Mouse (Mus musculus) neural tube, embryonic 10.5 days (tissue): ENCODE data around the gene Rbpjl.

Source experiments
- DNase-seq: peaks from one replicate; pipeline ENCODE4 v3.0.0-alpha.2; 2017; ENCODE audit warnings: low spot score; ENCODE audit errors: extremely low spot score

The Rbpjl gene

GRCm38 (mm10) chr2:164426952-164427351 is 24.0 kb downstream of the Rbpjl start:
- no peak for DNase-seq

GRCm38 (mm10) chr2:164428451-164428850 is 25.5 kb downstream of the Rbpjl start:
- DNase-seq: no peak

DNA sequence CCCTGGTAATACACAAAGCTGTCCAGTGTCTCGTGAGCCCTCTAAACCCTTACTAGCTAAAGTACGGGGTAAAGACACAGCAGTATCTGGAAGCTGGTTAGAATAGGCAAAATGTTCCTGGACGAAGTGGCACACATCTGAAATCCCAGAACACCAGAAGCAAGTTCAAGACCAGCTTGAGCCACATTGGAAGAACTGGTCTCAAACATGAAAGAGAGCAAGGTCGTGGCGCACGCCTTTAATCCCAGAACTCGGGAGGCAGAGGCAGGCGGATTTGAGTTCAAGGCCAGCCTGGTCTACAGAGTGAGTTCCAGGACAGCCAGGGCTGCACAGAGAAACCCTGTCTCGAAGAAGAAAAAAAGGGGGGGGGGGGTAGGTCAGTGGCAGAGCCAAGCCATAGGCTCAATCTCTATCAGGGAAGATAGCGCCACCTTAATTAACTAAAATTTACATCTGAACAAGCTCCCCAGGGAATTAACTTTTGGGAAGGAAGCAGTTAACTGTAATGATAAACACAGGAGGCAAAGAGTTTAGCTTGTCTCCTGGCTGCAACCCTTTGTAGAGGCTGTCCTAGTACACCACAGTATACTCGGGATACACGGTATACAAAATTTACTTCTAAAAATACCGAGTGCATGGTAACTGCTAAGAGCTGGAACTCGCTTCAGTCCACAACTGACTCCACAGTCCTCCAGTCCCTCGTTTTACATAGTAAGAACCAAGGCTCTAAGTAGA is 27.1 kb downstream of the Rbpjl start:
- DNase-seq: no peak

- DNase-seq: no peak
Measured at GRCm38 (mm10) chr2:164430697-164431096, 27.8 kb downstream of the Rbpjl start.

- DNase-seq: no peak
Measured at GRCm38 (mm10) chr2:164431676-164432465, 28.9 kb downstream of the Rbpjl start.

GRCm38 (mm10) chr2:164432541-164433191 is 29.7 kb downstream of the Rbpjl start:
- DNase-seq: no peak

DNA sequence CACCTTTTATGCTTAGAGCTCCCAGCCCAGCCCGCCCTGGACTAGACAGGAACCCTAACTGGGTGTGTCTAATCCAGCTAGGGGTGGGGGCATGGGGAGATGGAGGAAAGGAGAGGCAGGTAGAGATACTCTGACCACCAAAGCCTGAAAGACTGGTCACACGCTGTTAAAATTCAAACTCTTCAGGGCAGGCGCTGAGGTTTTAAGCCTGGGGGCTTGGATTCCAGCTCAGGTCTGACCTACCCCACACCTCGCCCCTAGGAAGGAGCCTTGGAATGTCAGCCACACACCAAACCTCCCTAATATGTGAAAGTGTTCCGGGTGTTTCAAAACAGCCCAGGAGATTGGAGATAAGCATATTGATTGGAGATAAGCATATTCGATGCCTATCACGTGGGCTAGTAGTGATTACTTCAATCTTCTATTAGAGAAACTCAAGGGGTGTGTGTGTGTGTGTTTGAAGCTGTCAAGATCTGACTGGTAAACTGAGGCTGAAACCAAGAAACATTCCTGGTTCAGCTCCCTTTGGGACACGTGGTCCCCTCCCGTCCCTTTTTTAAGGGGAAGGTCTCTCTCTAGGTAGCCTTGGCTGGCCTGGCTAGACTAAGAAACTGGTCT is 30.4 kb downstream of the Rbpjl start:
- no peak for DNase-seq

GRCm38 (mm10) chr2:164434681-164435080 is 31.7 kb downstream of the Rbpjl start:
- no peak for DNase-seq

- DNase-seq: no peak
Measured at GRCm38 (mm10) chr2:164435216-164436090, 32.5 kb downstream of the Rbpjl start.

- DNase-seq: no peak
Measured at GRCm38 (mm10) chr2:164436215-164436913, 33.4 kb downstream of the Rbpjl start.

GRCm38 (mm10) chr2:164436961-164437360 is 34.0 kb downstream of the Rbpjl start:
- no peak for DNase-seq

DNA sequence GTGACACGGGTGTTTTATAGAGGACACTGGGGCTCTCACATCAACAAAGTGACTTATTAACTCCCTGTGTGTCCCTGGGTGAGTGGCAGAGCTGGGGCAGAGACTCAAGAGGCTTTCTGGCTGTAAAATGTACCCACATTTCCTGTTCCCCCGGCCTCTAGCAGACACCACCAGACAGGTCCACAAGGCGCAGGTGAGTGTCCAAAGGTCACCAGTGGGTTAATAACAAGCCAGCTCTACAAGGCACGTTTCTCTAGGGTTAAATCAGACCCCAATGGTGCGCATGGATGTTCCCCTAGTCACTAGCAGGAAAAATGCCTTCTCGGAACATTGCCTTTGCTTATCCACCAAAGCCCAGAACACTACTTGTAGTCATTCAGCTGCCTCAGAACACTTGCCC is 34.8 kb downstream of the Rbpjl start:
- no peak for DNase-seq

- no peak for DNase-seq
Measured at GRCm38 (mm10) chr2:164438257-164438656, 35.3 kb downstream of the Rbpjl start.

- no peak for DNase-seq
Measured at GRCm38 (mm10) chr2:164439001-164439421, 36.1 kb downstream of the Rbpjl start.

DNA sequence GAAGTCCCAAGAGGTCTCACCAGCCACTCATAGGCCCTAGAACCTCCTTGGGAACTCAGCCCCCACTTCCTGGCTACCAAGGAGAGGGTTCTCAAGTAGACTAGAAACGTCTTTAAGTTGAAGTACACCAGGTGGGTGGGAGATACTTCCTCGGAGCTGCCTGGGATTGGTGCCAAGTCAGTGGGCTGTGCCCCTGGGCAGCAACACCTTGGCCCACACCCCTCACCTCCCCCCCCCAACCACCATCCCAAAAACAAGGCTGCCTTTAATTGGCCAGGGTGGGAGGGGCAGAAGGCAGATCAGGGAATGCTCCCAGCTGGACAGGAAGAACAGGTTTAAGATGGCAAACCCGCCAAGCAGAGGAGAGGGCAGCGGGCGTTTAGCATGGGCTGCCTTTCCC is 37.4 kb downstream of the Rbpjl start:
- DNase-seq: no peak

DNA sequence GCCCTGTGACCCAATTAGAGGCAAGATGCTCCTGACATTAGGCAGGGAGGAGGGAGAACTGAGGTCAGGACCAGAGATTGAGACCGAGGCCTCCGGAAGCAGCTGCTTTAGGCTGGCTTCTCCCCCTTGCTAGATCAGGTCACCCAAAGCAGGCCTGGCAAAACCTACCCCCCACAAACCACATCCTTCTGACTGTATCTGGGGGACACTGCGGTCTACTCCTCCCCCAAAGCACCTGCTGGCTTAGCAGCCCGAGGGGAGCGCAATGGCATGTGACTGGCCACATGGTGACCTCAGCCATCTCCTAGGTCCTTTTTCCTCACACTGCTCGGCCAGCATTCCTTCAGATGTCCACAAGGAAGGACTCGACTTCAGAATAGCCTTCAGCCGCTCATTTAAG is 38.2 kb downstream of the Rbpjl start:
- DNase-seq: no peak

- DNase-seq: no peak
Measured at GRCm38 (mm10) chr2:164441731-164442130, 38.8 kb downstream of the Rbpjl start.

DNA sequence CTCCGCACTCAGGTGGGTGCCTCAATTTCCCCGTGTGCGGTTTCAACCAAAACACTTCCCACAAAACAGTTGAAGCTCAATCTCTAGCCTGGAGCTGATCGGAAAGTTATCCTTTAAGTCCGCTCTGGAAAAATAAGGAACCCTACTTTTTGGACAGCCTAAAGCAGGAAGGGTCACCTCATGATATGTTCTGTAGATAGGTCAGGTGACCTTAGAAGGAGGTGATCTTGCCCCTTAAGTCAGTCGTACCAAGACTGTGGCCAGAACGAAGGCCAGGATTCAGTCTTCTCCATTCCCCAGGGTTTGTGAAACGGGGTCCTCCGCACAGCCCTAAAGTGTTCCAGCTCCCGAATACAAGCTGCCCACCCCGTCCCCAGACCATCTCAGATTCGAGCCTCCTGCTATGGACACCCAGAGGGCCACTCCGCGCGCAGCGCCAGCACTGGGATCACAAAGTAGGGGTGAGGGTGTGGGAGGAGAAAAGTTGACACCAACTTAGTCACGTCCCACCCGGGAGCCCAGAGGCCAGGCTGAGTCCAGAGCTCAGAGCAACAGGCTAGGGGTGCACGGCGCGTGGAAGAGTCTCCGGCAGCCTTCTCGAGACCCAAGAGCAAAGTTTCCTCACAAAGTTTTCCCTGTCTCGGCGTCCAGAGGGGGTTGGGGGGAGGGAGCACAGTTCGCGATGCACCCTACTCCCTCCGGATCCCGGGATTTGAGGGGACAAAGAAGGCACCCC is 39.5 kb downstream of the Rbpjl start:
- no peak for DNase-seq

DNA sequence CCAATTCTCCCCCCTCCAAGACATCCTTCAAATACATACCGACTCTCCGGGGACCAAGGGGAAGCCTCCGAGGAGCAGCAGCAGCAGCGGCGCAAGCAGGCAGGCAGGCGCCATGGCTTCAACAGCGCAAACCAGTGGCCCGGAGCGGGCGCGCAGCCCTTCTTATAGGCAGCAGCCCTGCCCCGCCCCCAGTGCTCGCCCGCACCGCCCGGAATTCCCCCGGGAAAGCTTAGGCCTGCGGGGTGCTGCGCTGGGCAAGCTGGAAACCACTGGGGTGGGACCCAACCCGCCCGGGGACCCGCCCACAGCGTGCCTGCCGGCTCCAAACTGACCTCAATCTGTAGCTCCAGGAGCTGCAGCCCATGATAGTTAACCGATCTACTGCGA is 40.1 kb downstream of the Rbpjl start:
- DNase-seq: peak; percentile 86
